Mouse (Mus musculus) embryonic facial prominence, embryonic 14.5 days (tissue): ENCODE results near the gene Tufm. TPM values are rescaled to one million over a fixed set of nuclear protein-coding genes. Genes with fewer than 3 reads are reported as not detected.

ENCODE experiments used
- ATAC-seq: fragments of 200-750 bp; cut with Nextera tagmentation; 2 replicates; pipeline ENCODE4 v1.8.0; 2017; ENCODE audit warnings: low read depth, moderate number of reproducible peaks, moderate TSS enrichment
- DNase-seq: peaks from one replicate; pipeline ENCODE4 v3.0.0-alpha.2; 2015; ENCODE audit warnings: low spot score
- H3K27ac ChIP-seq: fragments of 300-500 bp; sonication (generic); replicated peaks from 2 replicates; pipeline ENCODE4 v1.5.1; 2014; ENCODE audit warnings: low read depth, mild to moderate bottlenecking, low read length, moderate library complexity
- H3K27me3 ChIP-seq: fragments of 300-500 bp; sonication (generic); replicated peaks from 2 replicates; pipeline ENCODE4 v1.6.1; 2014; ENCODE audit warnings: low read length; ENCODE audit not compliant: control insufficient read depth, insufficient read depth
- H3K36me3 ChIP-seq: fragments of 300-500 bp; sonication (generic); 2 replicates; pipeline ENCODE4 v1.6.1; 2014; ENCODE audit warnings: low read length, mixed read lengths; ENCODE audit not compliant: control insufficient read depth, insufficient read depth
- H3K4me1 ChIP-seq: fragments of 300-500 bp; sonication (generic); 2 replicates; pipeline ENCODE4 v1.6.1; 2014; ENCODE audit warnings: antibody characterized with exemption, low read length; ENCODE audit not compliant: control insufficient read depth, insufficient read depth
- H3K4me2 ChIP-seq: fragments of 300-500 bp; sonication (generic); 2 replicates; pipeline ENCODE4 v1.6.1; 2014; ENCODE audit warnings: low read depth, mild to moderate bottlenecking, low read length, moderate library complexity, mixed read lengths
- H3K4me3 ChIP-seq: fragments of 300-500 bp; sonication (generic); 2 replicates; pipeline ENCODE4 v1.5.1; 2014; ENCODE audit warnings: low read depth, mild to moderate bottlenecking, low read length
- H3K9ac ChIP-seq: fragments of 300-500 bp; sonication (generic); 2 replicates; pipeline ENCODE4 v1.6.1; 2014; ENCODE audit warnings: low read depth, mild to moderate bottlenecking, low read length, moderate library complexity, mixed read lengths
- H3K9me3 ChIP-seq: fragments of 300-500 bp; sonication (generic); 2 replicates; pipeline ENCODE4 v1.6.1; 2016; ENCODE audit warnings: low read length; ENCODE audit not compliant: control insufficient read depth
- WGBS: fragments of 180-500 bp; shearing (Covaris S2); extraction: QIAGEN DNeasy Blood & Tissue Kit; methylation state at CpG from one replicate; pipeline ENCODE4 v1.1.7; 2014; 5-methylcytosine and 5-hydroxymethylcytosine counted together
- polyA plus RNA-seq: library from polyadenylated mRNA; unstranded; fragments of >200 nt; fragmentation: Nextera tagmentation; extraction: Ambion mirVana; gene quantifications from 2 replicates; pipeline ENCODE4 v1.2.1, GENCODE M21; 2014

The Tufm gene
- polyA plus RNA-seq, 1 experiment from 2014 or later: 127 TPM

GRCm38 (mm10) chr7:126511287-126511686 lies 24.1 kb downstream of the Tufm start:
- ATAC-seq (no peak), DNase-seq (no peak)
- no peak overlapping the region for H3K4me3 ChIP-seq
- WGBS: 86% methylated on average over 3 of the region's 3 CpGs
- no peaks in the 10 kb centered on the region for H3K9me3 ChIP-seq
- no peak overlapping the region for H3K27ac ChIP-seq
- no peak overlapping the region for H3K4me2 ChIP-seq
- no peaks in the 10 kb centered on the region for H3K27me3 ChIP-seq
- no peaks in the 10 kb centered on the region for H3K4me1 ChIP-seq
- H3K36me3 ChIP-seq: no peaks in the 10 kb centered on the region
- H3K9ac ChIP-seq: no peak overlapping the region

DNA sequence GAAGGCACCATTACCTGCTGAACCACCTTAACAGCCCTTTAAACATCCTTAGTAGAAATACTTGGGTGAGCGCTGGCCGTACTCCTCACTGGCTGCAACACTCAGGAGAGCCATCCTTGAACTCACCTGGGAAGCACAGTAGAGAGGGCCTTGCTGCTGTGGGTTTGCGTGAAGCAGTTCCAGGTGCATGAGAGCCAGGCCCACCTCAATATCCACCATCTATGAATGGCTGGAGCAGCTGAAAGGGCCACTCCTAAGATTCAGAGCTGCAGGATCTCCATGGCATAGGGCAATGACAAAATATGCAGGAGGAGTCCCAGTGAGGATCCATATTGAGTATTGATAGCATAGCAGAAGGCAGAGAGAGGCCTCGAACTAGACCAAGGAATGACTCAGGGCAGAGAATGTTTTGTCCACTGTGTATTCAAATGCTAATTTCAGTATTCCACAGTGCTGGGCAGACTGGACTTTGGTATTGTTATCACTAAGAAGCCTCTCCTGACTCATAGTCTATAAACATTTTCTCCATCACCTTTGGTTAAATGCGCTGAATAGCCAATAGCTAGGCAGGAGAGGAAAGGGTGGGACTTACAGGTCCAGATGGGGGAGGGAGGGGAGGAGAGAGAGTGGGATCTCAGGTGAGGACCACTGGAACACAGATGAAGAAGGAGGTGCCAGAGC lies 31.2 kb downstream of the Tufm start:
- no peak for DNase-seq
- Histone ChIP-seq H3K27ac (no peak overlapping the region), H3K4me1 (no peaks in the 10 kb centered on the region), H3K9me3 (no peaks in the 10 kb centered on the region), H3K36me3 (no peaks in the 10 kb centered on the region), H3K27me3 (no peaks in the 10 kb centered on the region), H3K4me2 (no peak overlapping the region), H3K4me3 (no peak overlapping the region), H3K9ac (no peak overlapping the region)
- 87% methylated on average over 5 of the region's 5 CpGs for whole genome bisulfite sequencing
- no peak for ATAC-seq

- DNase-seq (peak; percentile 18), ATAC-seq (no peak; the same call in 1 of the 2 replicates)
- Histone ChIP-seq H3K36me3 (no peaks in the 10 kb centered on the region), H3K4me1 (no peaks in the 10 kb centered on the region), H3K27ac (no peak overlapping the region), H3K27me3 (no peaks in the 10 kb centered on the region), H3K4me2 (no peak overlapping the region), H3K9me3 (no peaks in the 10 kb centered on the region), H3K9ac (no peak overlapping the region), H3K4me3 (no peak overlapping the region)
- WGBS: 62% methylated on average over 2 of the region's 2 CpGs
Observed at GRCm38 (mm10) chr7:126519513-126519912, 32.4 kb downstream of the Tufm start.

DNA sequence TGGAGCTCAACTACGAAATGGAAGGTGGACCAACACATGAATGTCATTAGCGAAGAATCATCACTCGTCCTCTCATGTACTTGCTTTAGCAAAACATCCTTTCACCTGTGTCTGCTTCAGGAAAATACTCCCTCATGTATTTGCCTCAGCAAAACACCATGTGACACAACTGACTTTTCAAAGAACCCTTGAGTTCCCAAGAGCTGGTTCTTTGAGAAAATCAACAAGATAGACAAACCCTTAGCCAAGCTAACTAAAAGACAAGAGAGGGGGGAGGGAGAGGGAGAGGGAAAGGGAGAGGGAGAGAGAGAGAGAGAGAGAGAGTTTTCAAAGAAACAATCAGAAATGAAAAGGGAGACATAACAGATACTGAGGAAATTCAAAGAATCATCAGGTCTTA lies 36.2 kb downstream of the Tufm start:
- DNase-seq: no peak
- WGBS: 78% methylated on average over 3 of the region's 3 CpGs
- no peak overlapping the region for H3K27ac ChIP-seq
- no peaks in the 10 kb centered on the region for H3K36me3 ChIP-seq
- H3K4me1 ChIP-seq: no peaks in the 10 kb centered on the region
- H3K27me3 ChIP-seq: no peaks in the 10 kb centered on the region
- ATAC-seq: no peak
- H3K4me3 ChIP-seq: no peak overlapping the region
- H3K4me2 ChIP-seq: no peak overlapping the region
- no peaks in the 10 kb centered on the region for H3K9me3 ChIP-seq
- H3K9ac ChIP-seq: no peak overlapping the region

DNA sequence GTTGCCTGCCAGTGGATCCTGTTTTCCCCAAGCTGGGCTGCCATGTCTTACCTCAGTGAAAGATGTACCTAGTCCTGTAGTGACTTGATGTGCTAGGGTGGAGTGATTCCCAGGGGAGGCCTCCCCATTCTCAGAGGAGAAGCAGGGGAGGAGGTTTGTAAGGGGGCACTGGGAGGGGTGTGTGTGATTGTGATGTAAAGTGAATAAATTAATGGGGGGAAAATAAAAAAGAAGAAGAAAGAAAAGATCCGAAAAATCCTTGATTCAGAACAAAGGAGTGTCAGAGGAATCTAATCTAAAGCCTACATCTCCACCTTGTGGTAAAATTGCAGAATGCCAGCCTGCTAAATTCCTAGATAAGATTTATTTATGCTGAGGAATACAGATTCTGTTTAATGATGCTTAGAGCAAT lies 41.0 kb downstream of the Tufm start:
- WGBS: 7% methylated on average over 1 of the region's 1 CpGs

DNA sequence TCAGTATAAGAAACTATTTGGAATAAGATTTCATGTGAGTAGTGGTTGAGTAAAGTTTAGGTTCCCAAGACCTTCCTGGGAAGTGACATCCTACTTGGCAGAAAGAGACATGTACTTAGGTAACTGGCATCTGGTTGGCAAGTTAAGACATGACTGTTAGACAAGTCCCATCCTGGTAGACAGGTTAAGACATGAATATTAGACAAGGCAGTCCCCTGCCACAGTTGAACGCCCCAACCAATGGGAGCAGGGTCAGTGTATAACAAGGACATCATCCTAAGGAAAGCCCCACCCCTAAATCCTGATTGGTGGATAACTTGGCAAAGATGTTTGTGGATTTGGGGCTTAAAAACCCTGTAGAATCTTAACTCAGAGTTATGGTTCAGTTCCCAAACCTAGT lies 46.3 kb downstream of the Tufm start:
- WGBS: 47% methylated on average over 1 of the region's 1 CpGs
- Histone ChIP-seq H3K4me1 (no peaks in the 10 kb centered on the region), H3K9me3 (no peaks in the 10 kb centered on the region), H3K4me3 (no peak overlapping the region), H3K27me3 (peaks cover 18% of the 10 kb centered on the region), H3K36me3 (no peaks in the 10 kb centered on the region), H3K27ac (no peak overlapping the region), H3K4me2 (no peak overlapping the region), H3K9ac (no peak overlapping the region)
- DNase-seq (no peak), ATAC-seq (no peak)

More for the DNA sequence above, 41.0 kb downstream of the Tufm start:
- H3K9me3 ChIP-seq: no peaks in the 10 kb centered on the region
- H3K4me1 ChIP-seq: no peaks in the 10 kb centered on the region
- no peak overlapping the region for H3K4me3 ChIP-seq
- no peaks in the 10 kb centered on the region for H3K36me3 ChIP-seq
- H3K9ac ChIP-seq: peak overlapping the region; percentile 55
- no peaks in the 10 kb centered on the region for H3K27me3 ChIP-seq
- no peak overlapping the region for H3K4me2 ChIP-seq
- peak; percentile 81 for DNase-seq
- ATAC-seq: no peak; the same call in 1 of the 2 replicates
- 0 out of 2 replicates have a peak overlapping the region, but pooled peaks have one; percentile 25 for H3K27ac ChIP-seq

GRCm38 (mm10) chr7:126535766-126536165 lies 48.6 kb downstream of the Tufm start:
- Histone ChIP-seq H3K9me3 (no peaks in the 10 kb centered on the region), H3K27me3 (peaks cover 18% of the 10 kb centered on the region), H3K9ac (peak overlapping the region; percentile 56), H3K4me1 (no peaks in the 10 kb centered on the region), H3K4me3 (peak overlapping the region; percentile 43), H3K27ac (no peak overlapping the region), H3K36me3 (no peaks in the 10 kb centered on the region), H3K4me2 (peak overlapping the region; percentile 83)
- DNase-seq (peak; percentile 6), ATAC-seq (no peak)
- WGBS: 2% methylated on average over 28 of the region's 28 CpGs

GRCm38 (mm10) chr7:126536466-126536865 lies 49.3 kb downstream of the Tufm start:
- Histone ChIP-seq H3K27me3 (peaks cover 18% of the 10 kb centered on the region), H3K4me3 (peak overlapping the region; percentile 43), H3K36me3 (no peaks in the 10 kb centered on the region), H3K4me1 (no peaks in the 10 kb centered on the region), H3K27ac (no peak overlapping the region), H3K9ac (peak overlapping the region; percentile 56), H3K4me2 (peak overlapping the region; percentile 83), H3K9me3 (no peaks in the 10 kb centered on the region)
- no peak for ATAC-seq
- DNase-seq: peak; percentile 8
- WGBS: 63% methylated on average over 9 of the region's 9 CpGs
